In the genomic region with DNA sequence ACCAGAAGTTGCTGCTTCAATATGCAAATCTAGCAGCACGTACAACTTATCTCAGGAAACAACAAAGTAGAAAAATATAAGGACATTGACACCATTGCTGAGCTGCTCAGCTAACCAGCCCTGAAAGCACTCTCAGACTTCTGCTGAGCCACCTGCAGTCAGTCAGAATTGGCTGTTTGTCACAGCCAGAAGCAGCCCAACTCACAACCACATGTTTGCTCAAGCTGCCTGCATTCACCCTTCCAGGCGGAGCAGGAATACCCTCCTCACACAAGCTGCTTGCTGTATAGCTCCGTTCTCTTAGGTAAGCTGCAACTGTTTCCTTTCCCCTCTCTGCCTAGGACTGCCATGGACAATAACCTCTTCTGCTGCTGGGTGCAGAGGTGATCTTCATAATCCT, we compare ENCODE assay signal across 20 mouse cellular contexts. TPM values are rescaled to one million over a fixed set of nuclear protein-coding genes. Genes with fewer than 3 reads are reported as not detected.
DNase-seq lines count a peak whose midpoint lies in the region; ATAC-seq and TF ChIP-seq lines count a peak whose summit lies in the region.
"Had no signal": no experiment of that assay in that cellular context is flagged by ENCODE, and none has a peak within 500 bp of the region (broad histone marks: within the 10 kb centered on the region; RNA-seq: fewer than 3 reads in every experiment).

No protein-coding gene starts in this region.

- no peaks in the 10 kb centered on the region for H3K9me3 ChIP-seq in hindbrain, postnatal 0 days (ENCODE audit: low read length)
- no peaks in the 10 kb centered on the region for H3K9me3 ChIP-seq in hindbrain, embryonic 10.5 days
- H3K9me3 ChIP-seq in midbrain, embryonic 14.5 days (ENCODE audit: control insufficient read depth, low read length) = no peaks in the 10 kb centered on the region
- no peaks in the 10 kb centered on the region for H3K9me3 ChIP-seq in midbrain, embryonic 11.5 days (ENCODE audit: control insufficient read depth, low read length)
- H3K9me3 ChIP-seq: heart, embryonic 12.5 days; intestine, embryonic 15.5 days; limb, embryonic 15.5 days had no signal

- TF ChIP-seq CTCF in hindbrain, postnatal 0 days (IDR thresholded peaks at IDR 0.05; ENCODE audit: low read depth) = no peak
- no peak for TF ChIP-seq CTCF in brain, embryonic 14.5 days (IDR thresholded peaks at IDR 0.05; ENCODE audit: borderline replicate concordance, extremely low read depth, insufficient read depth, insufficient read length)

- no peak for TF ChIP-seq POLR2A in brain, embryonic 14.5 days (IDR thresholded peaks at IDR 0.05; ENCODE audit: borderline replicate concordance, extremely low read depth, insufficient read depth, insufficient read length, poor library complexity, severe bottlenecking)

- WGBS in hindbrain, postnatal 0 days = 46% methylated on average over 3 of the region's 3 CpGs
- WGBS in hindbrain, embryonic 10.5 days = 63% methylated on average over 3 of the region's 3 CpGs
- 63% methylated on average over 3 of the region's 3 CpGs for WGBS in midbrain, embryonic 14.5 days
- 55% methylated on average over 3 of the region's 3 CpGs for WGBS in midbrain, embryonic 11.5 days

- peak overlapping the region; percentile 45; the same call in 1 of the 2 replicates for H3K27ac ChIP-seq in hindbrain, postnatal 0 days
- no peak overlapping the region for H3K27ac ChIP-seq in hindbrain, embryonic 10.5 days
- peak overlapping the region; percentile 46; the same call in 1 of the 2 replicates for H3K27ac ChIP-seq in midbrain, embryonic 14.5 days (replicated peaks; ENCODE audit: low read depth, low read length)
- no peak overlapping the region for H3K27ac ChIP-seq in midbrain, embryonic 11.5 days (ENCODE audit: low read depth, low read length)
- H3K27ac ChIP-seq: intestine, embryonic 15.5 days; limb, embryonic 15.5 days had no signal

- no peak overlapping the region for H3K4me3 ChIP-seq in hindbrain, postnatal 0 days (ENCODE audit: low read length)
- no peak overlapping the region for H3K4me3 ChIP-seq in hindbrain, embryonic 10.5 days
- no peak overlapping the region for H3K4me3 ChIP-seq in midbrain, embryonic 14.5 days (replicated peaks; ENCODE audit: low read depth, low read length)
- no peak overlapping the region for H3K4me3 ChIP-seq in midbrain, embryonic 11.5 days (ENCODE audit: low read depth, low read length)
- H3K4me3 ChIP-seq: heart, embryonic 12.5 days; intestine, embryonic 15.5 days; limb, embryonic 15.5 days had no signal

- H3K36me3 ChIP-seq in hindbrain, postnatal 0 days (ENCODE audit: insufficient read depth, low read length) = no peaks in the 10 kb centered on the region
- no peaks in the 10 kb centered on the region for H3K36me3 ChIP-seq in hindbrain, embryonic 10.5 days
- H3K36me3 ChIP-seq in midbrain, embryonic 14.5 days (ENCODE audit: control insufficient read depth, insufficient read depth, low read length) = no peaks in the 10 kb centered on the region
- H3K36me3 ChIP-seq in midbrain, embryonic 11.5 days (ENCODE audit: control insufficient read depth, insufficient read depth, low read length) = no peaks in the 10 kb centered on the region
- H3K36me3 ChIP-seq: heart, embryonic 12.5 days; intestine, embryonic 15.5 days; limb, embryonic 15.5 days had no signal

- no peak overlapping the region for H3K9ac ChIP-seq in hindbrain, postnatal 0 days (replicated peaks; ENCODE audit: low read length)
- 0 out of 2 replicates have a peak overlapping the region, but pooled peaks have one; percentile 9 for H3K9ac ChIP-seq in midbrain, embryonic 14.5 days (replicated peaks; ENCODE audit: low read length)
- H3K9ac ChIP-seq in midbrain, embryonic 11.5 days (ENCODE audit: low read length) = no peak overlapping the region
- H3K9ac ChIP-seq: heart, embryonic 12.5 days; intestine, embryonic 15.5 days; limb, embryonic 15.5 days had no signal

- no peaks in the 10 kb centered on the region for H3K4me1 ChIP-seq in hindbrain, postnatal 0 days (ENCODE audit: insufficient read depth, low read length)
- H3K4me1 ChIP-seq in hindbrain, embryonic 10.5 days (replicated peaks) = peaks cover 2% of the 10 kb centered on the region; the same call in 1 of the 2 replicates
- H3K4me1 ChIP-seq in midbrain, embryonic 14.5 days (ENCODE audit: control insufficient read depth, insufficient read depth, low read length) = no peaks in the 10 kb centered on the region
- no peaks in the 10 kb centered on the region for H3K4me1 ChIP-seq in midbrain, embryonic 11.5 days (ENCODE audit: control insufficient read depth, insufficient read depth, low read length)
- H3K4me1 ChIP-seq: intestine, embryonic 15.5 days; limb, embryonic 15.5 days had no signal

- no peak overlapping the region for H3K4me2 ChIP-seq in hindbrain, postnatal 0 days (ENCODE audit: low read depth, low read length)
- H3K4me2 ChIP-seq in midbrain, embryonic 14.5 days (ENCODE audit: low read length) = no peak overlapping the region
- no peak overlapping the region for H3K4me2 ChIP-seq in midbrain, embryonic 11.5 days
- H3K4me2 ChIP-seq: heart, embryonic 12.5 days; intestine, embryonic 15.5 days; limb, embryonic 15.5 days had no signal

- H3K27me3 ChIP-seq in hindbrain, postnatal 0 days (ENCODE audit: insufficient read depth, low read length) = no peaks in the 10 kb centered on the region
- peaks cover 30% of the 10 kb centered on the region for H3K27me3 ChIP-seq in hindbrain, embryonic 10.5 days (ENCODE audit: insufficient read depth, poor library complexity, severe bottlenecking)
- H3K27me3 ChIP-seq in midbrain, embryonic 14.5 days (ENCODE audit: control insufficient read depth, insufficient read depth, low read length) = no peaks in the 10 kb centered on the region
- no peaks in the 10 kb centered on the region for H3K27me3 ChIP-seq in midbrain, embryonic 11.5 days (ENCODE audit: control insufficient read depth, insufficient read depth, low read length)

- ATAC-seq in hindbrain, postnatal 0 days = no peak
- no peak for ATAC-seq in midbrain, embryonic 14.5 days (ENCODE audit: low FRiP score, low TSS enrichment)
- no peak for ATAC-seq in midbrain, embryonic 11.5 days (ENCODE audit: low FRiP score)
- ATAC-seq in megakaryocyte progenitor cell, adult 5-6 weeks (replicated peaks; ENCODE audit: poor library complexity) = 0 out of 2 replicates have a peak, but pooled peaks have one; percentile 6
- ATAC-seq: intestine, embryonic 15.5 days had no signal

- DNase-seq in hindbrain, postnatal 0 days (ENCODE audit: low spot score) = no peak
- DNase-seq in hindbrain, embryonic 10.5 days (ENCODE audit: low spot score) = no peak
- peak; percentile 22 for DNase-seq in midbrain, embryonic 14.5 days
- no peak for DNase-seq in midbrain, embryonic 11.5 days (ENCODE audit: low spot score, missing footprints)
- peak; percentile 69 for DNase-seq in brain, embryonic 14.5 days (ENCODE audit: low read depth)
- DNase-seq in lung, postnatal 4 days = no peak
- DNase-seq in gastrocnemius, postnatal 25 days = no peak
- DNase-seq: cerebellum, adult 11-12 months; cerebellum, postnatal 36 days; kidney, postnatal 4 days; lung, postnatal 10 days; thymus, postnatal 4 days had no signal

RNA-seq across cellular contexts. Expression of a gene that starts 2.4 kb away (rescaled TPM):
- total RNA-seq in hindbrain, postnatal 0 days (2014; rRNA removed) = 3.9 and 4.7 TPM in 2 replicates
- polyA plus RNA-seq in hindbrain, postnatal 0 days (2015; fragmentation: Nextera tagmentation; extraction: Ambion mirVana) = 1.3 TPM in 2 replicates
- 1.3 and 1.8 TPM in 2 replicates for polyA plus RNA-seq in hindbrain, embryonic 10.5 days (2016; fragmentation: Nextera tagmentation; extraction: Ambion mirVana)
- polyA plus RNA-seq in midbrain, embryonic 14.5 days (2014; fragmentation: Nextera tagmentation; extraction: Ambion mirVana) = 1.5 and 2.0 TPM in 2 replicates
- 1.2 and 2.1 TPM in 2 replicates for polyA plus RNA-seq in midbrain, embryonic 11.5 days (2014; fragmentation: Nextera tagmentation; extraction: Ambion mirVana)
- 8.3 and 8.8 TPM in 2 replicates for polyA plus RNA-seq in brain, embryonic 14.5 days (2012; rRNA removed)
- 2.5 and 2.8 TPM in 2 replicates for total RNA-seq in megakaryocyte progenitor cell, adult 5-6 weeks (2015)
- total RNA-seq in megakaryocyte progenitor cell, adult 5-6 weeks (2017) = 1.2 and 2.2 TPM in 2 replicates
- 1 to 10 TPM; 5.0 to 5.1 TPM for total RNA-seq in gastrocnemius, postnatal 25 days (2021)
- total RNA-seq: megakaryocyte-erythroid progenitor cell, adult 5-6 weeks had no signal

RNA-seq across cellular contexts. Expression of a gene that starts 31.7 kb away (rescaled TPM):
- total RNA-seq in hindbrain, postnatal 0 days (2014; rRNA removed) = 65.0 and 74.1 TPM in 2 replicates
- polyA plus RNA-seq in hindbrain, postnatal 0 days (2015; fragmentation: Nextera tagmentation; extraction: Ambion mirVana) = 1.5 and 1.6 TPM in 2 replicates
- 0.73 and 1.1 TPM in 2 replicates for polyA plus RNA-seq in hindbrain, embryonic 10.5 days (2016; fragmentation: Nextera tagmentation; extraction: Ambion mirVana)
- 1.0 and 2.1 TPM in 2 replicates for polyA plus RNA-seq in midbrain, embryonic 14.5 days (2014; fragmentation: Nextera tagmentation; extraction: Ambion mirVana)
- 0.40 and 0.52 TPM in 2 replicates for polyA plus RNA-seq in midbrain, embryonic 11.5 days (2014; fragmentation: Nextera tagmentation; extraction: Ambion mirVana)
- 12.0 and 18.3 TPM in 2 replicates for polyA plus RNA-seq in brain, embryonic 14.5 days (2012; rRNA removed)
- total RNA-seq in megakaryocyte progenitor cell, adult 5-6 weeks (2015) = not detected in 2 replicates
- total RNA-seq in megakaryocyte progenitor cell, adult 5-6 weeks (2017) = not detected in 2 replicates
- under 1 TPM; 0.15 to 0.19 TPM for total RNA-seq in gastrocnemius, postnatal 25 days (2021)
- total RNA-seq: heart, postnatal 25 days; megakaryocyte-erythroid progenitor cell, adult 5-6 weeks had no signal
- polyA plus RNA-seq: heart, embryonic 12.5 days; kidney, embryonic 14.5 days; limb, embryonic 15.5 days; liver, embryonic 16.5 days had no signal

RNA-seq across cellular contexts. Expression of a gene that starts 44.9 kb away (rescaled TPM):
- total RNA-seq in hindbrain, postnatal 0 days (2014; rRNA removed) = 12.2 and 17.0 TPM in 2 replicates
- polyA plus RNA-seq in hindbrain, postnatal 0 days (2015; fragmentation: Nextera tagmentation; extraction: Ambion mirVana) = 8.6 and 8.7 TPM in 2 replicates
- 1.4 and 2.7 TPM in 2 replicates for polyA plus RNA-seq in hindbrain, embryonic 10.5 days (2016; fragmentation: Nextera tagmentation; extraction: Ambion mirVana)
- 1.4 and 2.3 TPM in 2 replicates for polyA plus RNA-seq in midbrain, embryonic 14.5 days (2014; fragmentation: Nextera tagmentation; extraction: Ambion mirVana)
- polyA plus RNA-seq in midbrain, embryonic 11.5 days (2014; fragmentation: Nextera tagmentation; extraction: Ambion mirVana) = 2.4 and 2.5 TPM in 2 replicates
- polyA plus RNA-seq in brain, embryonic 14.5 days (2012; rRNA removed) = 1.6 and 2.3 TPM in 2 replicates
- 16.3 and 17.3 TPM in 2 replicates for total RNA-seq in megakaryocyte progenitor cell, adult 5-6 weeks (2015)
- 20.1 and 25.7 TPM in 2 replicates for total RNA-seq in megakaryocyte progenitor cell, adult 5-6 weeks (2017)
- under 1 TPM; 0.21 to 0.26 TPM for total RNA-seq in gastrocnemius, postnatal 25 days (2021)

RNA-seq across cellular contexts. Expression of a gene that starts 48.2 kb away (rescaled TPM):
- 45.3 and 85.8 TPM in 2 replicates for total RNA-seq in hindbrain, postnatal 0 days (2014; rRNA removed)
- polyA plus RNA-seq in hindbrain, postnatal 0 days (2015; fragmentation: Nextera tagmentation; extraction: Ambion mirVana) = 221 and 224 TPM in 2 replicates
- polyA plus RNA-seq in hindbrain, embryonic 10.5 days (2016; fragmentation: Nextera tagmentation; extraction: Ambion mirVana) = 110 and 120 TPM in 2 replicates
- polyA plus RNA-seq in midbrain, embryonic 14.5 days (2014; fragmentation: Nextera tagmentation; extraction: Ambion mirVana) = 117 and 177 TPM in 2 replicates
- 83.9 and 88.7 TPM in 2 replicates for polyA plus RNA-seq in midbrain, embryonic 11.5 days (2014; fragmentation: Nextera tagmentation; extraction: Ambion mirVana)
- 121 and 131 TPM in 2 replicates for polyA plus RNA-seq in brain, embryonic 14.5 days (2012; rRNA removed)
- total RNA-seq in megakaryocyte progenitor cell, adult 5-6 weeks (2015) = 59.1 and 59.5 TPM in 2 replicates
- 178 and 193 TPM in 2 replicates for total RNA-seq in megakaryocyte progenitor cell, adult 5-6 weeks (2017)
- total RNA-seq in gastrocnemius, postnatal 25 days (2021) = 10 to 100 TPM; 71.0 to 76.9 TPM

Comparison
In these comparisons a context has a peak if more than half of its experiments do, and no peak if none do; other contexts are left out.
1. DNase-seq: peak in midbrain, embryonic 14.5 days (single experiment) and brain, embryonic 14.5 days (single experiment); none in hindbrain, postnatal 0 days (single experiment), hindbrain, embryonic 10.5 days (single experiment), midbrain, embryonic 11.5 days (single experiment), lung, postnatal 4 days (0 of 2) and gastrocnemius, postnatal 25 days (single experiment).
2. H3K27ac ChIP-seq: peak in hindbrain, postnatal 0 days (single experiment) and midbrain, embryonic 14.5 days (single experiment); none in hindbrain, embryonic 10.5 days (single experiment) and midbrain, embryonic 11.5 days (single experiment).